Mouse (Mus musculus): ENCODE measurements around the gene Nr0b1. TPM values are rescaled to one million over a fixed set of nuclear protein-coding genes. Genes with fewer than 3 reads are reported as not detected.

The Nr0b1 gene
- total RNA-seq (2021), result not detected
- long read RNA-seq, experiment 1, result 0 reads
- long read RNA-seq, experiment 2, result 0 reads

- no peak for DNase-seq
Observed at GRCm38 (mm10) chrX:86191614-86192419, at the start of gene Nr0b1. TSS of gene Nr0b1 (plus strand) at chrX:86191764.

- no peak for DNase-seq
Observed at GRCm38 (mm10) chrX:86187250-86187649, 4.3 kb upstream of the Nr0b1 start.

DNA sequence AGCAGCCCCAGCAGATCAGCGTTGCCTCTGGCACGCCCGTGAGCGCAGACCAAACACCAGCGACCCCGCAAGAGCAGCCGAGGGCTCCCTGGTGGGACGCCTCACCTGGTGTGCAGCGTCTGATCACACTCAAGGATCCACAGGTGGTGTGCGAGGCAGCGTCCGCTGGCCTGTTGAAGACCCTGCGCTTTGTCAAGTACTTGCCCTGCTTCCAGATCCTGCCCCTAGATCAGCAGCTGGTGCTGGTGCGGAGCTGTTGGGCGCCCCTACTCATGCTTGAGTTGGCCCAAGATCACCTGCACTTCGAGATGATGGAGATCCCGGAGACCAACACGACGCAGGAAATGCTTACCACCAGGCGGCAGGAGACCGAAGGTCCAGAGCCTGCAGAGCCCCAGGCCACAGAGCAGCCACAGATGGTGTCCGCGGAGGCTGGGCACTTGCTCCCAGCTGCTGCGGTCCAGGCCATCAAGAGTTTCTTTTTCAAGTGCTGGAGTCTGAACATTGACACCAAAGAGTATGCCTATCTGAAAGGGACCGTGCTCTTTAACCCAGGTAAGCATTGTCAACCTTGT, 943 bp downstream of the Nr0b1 start:
- DNase-seq, result no peak

DNA sequence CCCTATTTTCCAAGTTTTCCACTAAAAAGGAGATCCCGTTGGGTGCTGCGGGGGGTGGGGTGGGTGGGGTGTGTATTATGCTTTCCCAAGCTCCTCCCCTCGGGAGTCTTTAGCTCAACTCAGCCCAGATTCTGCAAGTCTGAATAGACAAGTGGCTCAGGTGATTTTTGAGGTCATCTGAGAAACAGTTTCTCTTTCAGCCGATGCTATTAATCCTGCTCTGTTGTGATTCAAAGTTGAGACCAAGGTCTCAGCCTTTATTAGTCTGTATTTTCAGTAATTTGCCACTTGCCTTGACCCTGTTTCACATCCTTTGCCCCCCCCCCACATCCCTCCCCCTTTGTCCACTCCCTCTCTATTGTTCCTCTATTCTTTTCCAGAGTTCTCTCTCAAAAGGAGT, 1.8 kb downstream of the Nr0b1 start:
- no peak for DNase-seq

DNA sequence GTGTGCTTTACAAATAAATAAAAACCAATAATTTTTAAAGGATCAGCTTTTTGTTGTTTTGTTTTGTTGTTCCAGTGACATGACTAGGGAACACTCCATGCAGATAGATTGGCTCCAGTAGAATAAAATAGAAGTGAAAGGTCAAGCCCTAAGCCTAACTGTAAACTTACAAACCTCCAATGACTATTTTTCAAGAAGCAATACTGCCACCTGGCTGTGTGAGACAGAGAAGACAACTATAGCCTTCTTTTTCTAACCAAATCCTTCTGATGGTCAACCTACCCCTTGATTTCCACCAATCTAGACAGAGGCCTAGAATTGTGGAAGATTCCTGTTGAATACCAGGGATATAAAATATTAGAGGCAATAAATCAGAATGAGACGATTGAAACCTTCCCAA, 45.7 kb downstream of the Nr0b1 start:
- no peak for DNase-seq

Other genes with a start within 250 kb of the Nr0b1 start
- not detected for gene Samt3, start 147.6 kb upstream of the Nr0b1 start, total RNA-seq (2021)
- gene Mageb4, start 113.3 kb downstream of the Nr0b1 start, total RNA-seq (2021), result not detected